Mouse (Mus musculus): ENCODE results near the gene Dcps.

- TF ChIP-seq GATA1 (IDR thresholded peaks at IDR 0.05; ENCODE audit: borderline replicate concordance, low read length) (no peak), FLI1 (IDR thresholded peaks at IDR 0.05; ENCODE audit: low read length) (no peak)
These were observed 69.7 kb downstream of the Dcps start for GRCm38 (mm10) chr9:35105884-35106880.

All from megakaryocyte, embryonic 14.5 days (primary cell).